Mouse (Mus musculus) embryonic fibroblast, embryonic 13.5 days (primary cell): ENCODE measurements around the gene Gm28635. TPM values are rescaled to one million over a fixed set of nuclear protein-coding genes. Genes with fewer than 3 reads are reported as not detected.
A peak's percentile ranks its signal among the peaks of the same experiment; 100 is the strongest.

Experiments used
- H3K27ac ChIP-seq: 2 replicates; pipeline ENCODE4 v1.5.1; 2012; ENCODE audit warnings: low read length, control low read depth, inconsistent platforms; ENCODE audit not compliant: insufficient read depth
- H3K4me1 ChIP-seq: 2 replicates; pipeline ENCODE4 v1.6.1; 2011; ENCODE audit warnings: low read length; ENCODE audit not compliant: control insufficient read depth, insufficient read depth
- H3K4me3 ChIP-seq: 2 replicates; pipeline ENCODE4 v1.5.1; 2011; ENCODE audit warnings: mild to moderate bottlenecking, control low read depth, low read length; ENCODE audit not compliant: insufficient read depth
- CTCF ChIP-seq: IDR thresholded peaks from 2 replicates; pipeline ENCODE4 v1.5.1; 2011; ENCODE audit warnings: mild to moderate bottlenecking, control low read depth, low read length, moderate library complexity, borderline replicate concordance; ENCODE audit not compliant: insufficient read depth
- POLR2A ChIP-seq: IDR thresholded peaks from 2 replicates; pipeline ENCODE4 v1.6.1; 2011; ENCODE audit warnings: low read depth, mild to moderate bottlenecking, control low read depth, low read length, moderate library complexity
- polyA plus RNA-seq: library from polyadenylated mRNA; stranded (reverse); fragments of >200 nt; gene quantifications from 2 replicates; pipeline ENCODE4 v1.2.4, GENCODE M21; 2011; ENCODE audit warnings: low read depth; ENCODE audit not compliant: missing spikeins, insufficient read length

Gene Gm28635
- polyA plus RNA-seq, 1 experiment, result not detected

GRCm38 (mm10) chr2:84666081-84666480, 11.8 kb downstream of the Gm28635 start:
- Histone ChIP-seq H3K27ac (no peak overlapping the region), H3K4me1 (peaks cover 3% of the 10 kb centered on the region), H3K4me3 (no peak overlapping the region)
- TF ChIP-seq POLR2A, result no peak
- TF ChIP-seq CTCF, result no peak

GRCm38 (mm10) chr2:84662866-84663265, 15.0 kb downstream of the Gm28635 start:
- H3K4me1 ChIP-seq, result no peaks in the 10 kb centered on the region
- no peak overlapping the region for H3K4me3 ChIP-seq
- H3K27ac ChIP-seq, result no peak overlapping the region
- TF ChIP-seq POLR2A (no peak), CTCF (no peak)

GRCm38 (mm10) chr2:84660253-84660652, 17.6 kb downstream of the Gm28635 start:
- Histone ChIP-seq H3K4me1 (no peaks in the 10 kb centered on the region), H3K4me3 (no peak overlapping the region), H3K27ac (no peak overlapping the region)
- no peak for TF ChIP-seq POLR2A
- TF ChIP-seq CTCF, result no peak

- H3K4me3 ChIP-seq, result no peak within 1 kb of the TSS
- H3K4me1 ChIP-seq, result no peaks in the 10 kb centered on the region
- TF ChIP-seq POLR2A (no peak), CTCF (no peak)
- no peak within 1 kb of the TSS for H3K27ac ChIP-seq
Measured at GRCm38 (mm10) chr2:84658806-84659205, 19.0 kb downstream of the Gm28635 start, which contains the start of gene Btbd18. Gene Btbd18 (plus strand): TSS chr2:84659079.

GRCm38 (mm10) chr2:84655864-84656263, 22.0 kb downstream of the Gm28635 start:
- H3K4me1 ChIP-seq, result no peaks in the 10 kb centered on the region
- TF ChIP-seq POLR2A (no peak), CTCF (no peak)
- no peak overlapping the region for H3K4me3 ChIP-seq
- no peak overlapping the region for H3K27ac ChIP-seq

- Histone ChIP-seq H3K4me3 (no peak overlapping the region), H3K27ac (no peak overlapping the region), H3K4me1 (no peaks in the 10 kb centered on the region)
- TF ChIP-seq POLR2A (no peak), CTCF (no peak)
Measured at GRCm38 (mm10) chr2:84653354-84653753, 24.5 kb downstream of the Gm28635 start.

- Histone ChIP-seq H3K27ac (peak within 1 kb of the TSS; percentile 99), H3K4me3 (peak within 1 kb of the TSS; percentile 85), H3K4me1 (peaks cover 3% of the 10 kb centered on the region; the same call in 1 of the 2 replicates)
- TF ChIP-seq CTCF (no peak), POLR2A (peak; percentile 96)
Measured at GRCm38 (mm10) chr2:84650464-84651195, 27.2 kb downstream of the Gm28635 start, which contains the start of gene Ctnnd1. Gene Ctnnd1 (minus strand): TSS chr2:84650765.

GRCm38 (mm10) chr2:84649674-84650073, 28.2 kb downstream of the Gm28635 start:
- TF ChIP-seq CTCF, result no peak
- no peak for TF ChIP-seq POLR2A
- Histone ChIP-seq H3K4me3 (peak overlapping the region; percentile 83), H3K27ac (peak overlapping the region; percentile 73), H3K4me1 (peaks cover 3% of the 10 kb centered on the region; the same call in 1 of the 2 replicates)

GRCm38 (mm10) chr2:84648369-84648768, 29.5 kb downstream of the Gm28635 start:
- H3K27ac ChIP-seq, result no peak overlapping the region
- TF ChIP-seq POLR2A (no peak), CTCF (no peak)
- peaks cover 3% of the 10 kb centered on the region; the same call in 1 of the 2 replicates for H3K4me1 ChIP-seq
- H3K4me3 ChIP-seq, result peak overlapping the region; percentile 51

GRCm38 (mm10) chr2:84647051-84647568, 30.7 kb downstream of the Gm28635 start:
- peaks cover 3% of the 10 kb centered on the region; the same call in 1 of the 2 replicates for H3K4me1 ChIP-seq
- H3K27ac ChIP-seq, result no peak overlapping the region
- H3K4me3 ChIP-seq, result peak overlapping the region; percentile 26
- TF ChIP-seq CTCF (no peak), POLR2A (no peak)

GRCm38 (mm10) chr2:84646138-84646537, 31.7 kb downstream of the Gm28635 start:
- H3K4me1 ChIP-seq, result peaks cover 6% of the 10 kb centered on the region; the same call in 1 of the 2 replicates
- H3K27ac ChIP-seq, result no peak overlapping the region

More at GRCm38 (mm10) chr2:84646138-84646537, 31.7 kb downstream of the Gm28635 start:
- no peak overlapping the region for H3K4me3 ChIP-seq
- TF ChIP-seq CTCF, result no peak
- no peak for TF ChIP-seq POLR2A
